In genomic region chr2:38668802-38669580, GRCm38 (mm10) we compare ENCODE assay signal across 8 mouse cellular contexts. TPM values are rescaled to one million over a fixed set of nuclear protein-coding genes. Genes with fewer than 3 reads are reported as not detected.
DNase-seq lines count a peak whose midpoint lies in the region; ATAC-seq and TF ChIP-seq lines count a peak whose summit lies in the region.

No protein-coding gene starts in this region.

- no peaks in the 10 kb centered on the region for H3K27me3 ChIP-seq in forebrain, postnatal 0 days (ENCODE audit: insufficient read depth, low read length)
- H3K27me3 ChIP-seq in midbrain, embryonic 13.5 days = peaks cover 9% of the 10 kb centered on the region; the same call in 1 of the 2 replicates

- peak; percentile 38 for DNase-seq in ovary, postnatal 36 days (ENCODE audit: low spot score)
- no peak for DNase-seq in ovary, adult 18-20 months (ENCODE audit: low spot score)
- no peak for DNase-seq in forebrain, postnatal 0 days
- DNase-seq in kidney, postnatal 4 days = peak; percentile 54 to 67
- no peak for DNase-seq in left cerebral cortex, adult 18-20 months (ENCODE audit: low spot score in 2 of 2)
- DNase-seq in cerebellum, adult 11 months = no peak

- ATAC-seq in forebrain, postnatal 0 days = peak; percentile 40; the same call in 1 of the 2 replicates
- ATAC-seq in midbrain, embryonic 13.5 days = peak; percentile 66
- ATAC-seq in monocyte, adult 5-6 weeks (replicated peaks; ENCODE audit: insufficient number of reproducible peaks, low FRiP score, low TSS enrichment, poor library complexity, severe bottlenecking) = no peak

- H3K36me3 ChIP-seq in forebrain, postnatal 0 days (ENCODE audit: insufficient read depth) = no peaks in the 10 kb centered on the region
- no peaks in the 10 kb centered on the region for H3K36me3 ChIP-seq in midbrain, embryonic 13.5 days

- no peak overlapping the region for H3K27ac ChIP-seq in forebrain, postnatal 0 days (ENCODE audit: low read depth, low read length)
- H3K27ac ChIP-seq in midbrain, embryonic 13.5 days = no peak overlapping the region

- no peaks in the 10 kb centered on the region for H3K4me1 ChIP-seq in forebrain, postnatal 0 days (ENCODE audit: insufficient read depth)
- H3K4me1 ChIP-seq in midbrain, embryonic 13.5 days (replicated peaks) = peaks cover 4% of the 10 kb centered on the region; the same call in 1 of the 2 replicates

- H3K4me2 ChIP-seq in forebrain, postnatal 0 days (ENCODE audit: low read depth) = peak overlapping the region; percentile 23
- peak overlapping the region; percentile 17 for H3K4me2 ChIP-seq in midbrain, embryonic 13.5 days (replicated peaks)

- H3K4me3 ChIP-seq in forebrain, postnatal 0 days (ENCODE audit: low read depth, low read length) = no peak overlapping the region
- H3K4me3 ChIP-seq in midbrain, embryonic 13.5 days (replicated peaks) = no peak overlapping the region

- no peaks in the 10 kb centered on the region for H3K9me3 ChIP-seq in forebrain, postnatal 0 days (ENCODE audit: low read length)
- H3K9me3 ChIP-seq in midbrain, embryonic 13.5 days = no peaks in the 10 kb centered on the region

- WGBS in forebrain, postnatal 0 days = 17% methylated on average over 17 of the region's 17 CpGs
- 11% methylated on average over 17 of the region's 17 CpGs for whole genome bisulfite sequencing in midbrain, embryonic 13.5 days

- no peak overlapping the region for H3K9ac ChIP-seq in forebrain, postnatal 0 days
- no peak overlapping the region for H3K9ac ChIP-seq in midbrain, embryonic 13.5 days (replicated peaks)

- TF ChIP-seq CTCF in forebrain, postnatal 0 days (IDR thresholded peaks at IDR 0.05; ENCODE audit: low read depth) = peak; percentile 33; the same call in 1 of the 2 replicates

RNA-seq across cellular contexts. Expression of gene Psmb7, which starts 25.1 kb away (rescaled TPM):
- total RNA-seq in forebrain, postnatal 0 days (2014; rRNA removed) = 276 and 348 TPM in 2 replicates
- 292 and 342 TPM in 2 replicates for polyA plus RNA-seq in forebrain, postnatal 0 days (2015; fragmentation: Nextera tagmentation; extraction: Ambion mirVana)
- polyA plus RNA-seq in midbrain, embryonic 13.5 days (2015; fragmentation: Nextera tagmentation; extraction: Ambion mirVana) = 310 and 330 TPM in 2 replicates
- 100 to 1,000 TPM; 206 to 207 TPM for total RNA-seq in left cerebral cortex, adult 18-20 months (2021)
- 165 to 226 TPM (median 206 TPM) in 3 replicates for total RNA-seq in monocyte, adult 5-6 weeks (2017)

RNA-seq across cellular contexts. Expression of gene Nr5a1, which starts 45.4 kb away (rescaled TPM):
- 0.23 and 1.3 TPM in 2 replicates for total RNA-seq in forebrain, postnatal 0 days (2014; rRNA removed)
- 0.45 TPM in 1 of 2 replicates, not detected in the other for polyA plus RNA-seq in forebrain, postnatal 0 days (2015; fragmentation: Nextera tagmentation; extraction: Ambion mirVana)
- polyA plus RNA-seq in midbrain, embryonic 13.5 days (2015; fragmentation: Nextera tagmentation; extraction: Ambion mirVana) = 0.77 and 1.3 TPM in 2 replicates
- total RNA-seq in left cerebral cortex, adult 18-20 months (2021) = not detected
- total RNA-seq in monocyte, adult 5-6 weeks (2017) = not detected in 3 replicates

Comparison
In these comparisons a context has a peak if more than half of its experiments do, and no peak if none do; other contexts are left out.
1. DNase-seq: peak in ovary, postnatal 36 days (single experiment) and kidney, postnatal 4 days (2 of 2); none in ovary, adult 18-20 months (single experiment), forebrain, postnatal 0 days (single experiment), left cerebral cortex, adult 18-20 months (0 of 2) and cerebellum, adult 11 months (single experiment).